Mouse (Mus musculus) limb, embryonic 14.5 days (tissue): ENCODE measurements around the gene Gm19345. TPM values are rescaled to one million over a fixed set of nuclear protein-coding genes. Genes with fewer than 3 reads are reported as not detected.
A peak's percentile ranks its signal among the peaks of the same experiment; 100 is the strongest.

Experiments
- ATAC-seq: fragments of 200-750 bp; cut with Nextera tagmentation; 2 replicates; pipeline ENCODE4 v1.8.0; 2017; ENCODE audit warnings: low read depth, moderate number of reproducible peaks, moderate TSS enrichment; ENCODE audit not compliant: low FRiP score
- DNase-seq: peaks from one replicate; pipeline ENCODE4 v3.0.0-alpha.2; 2015; ENCODE audit warnings: low spot score
- H3K27ac ChIP-seq: fragments of 300-500 bp; sonication (generic); replicated peaks from 2 replicates; pipeline ENCODE4 v1.5.1; 2014; ENCODE audit warnings: low read depth, mild to moderate bottlenecking, low read length, moderate library complexity, mixed read lengths
- H3K27me3 ChIP-seq: fragments of 300-500 bp; sonication (generic); 2 replicates; pipeline ENCODE4 v1.6.1; 2014; ENCODE audit warnings: low read length, mixed read lengths; ENCODE audit not compliant: control insufficient read depth, insufficient read depth
- H3K36me3 ChIP-seq: fragments of 300-500 bp; sonication (generic); 2 replicates; pipeline ENCODE4 v1.6.1; 2014; ENCODE audit warnings: mild to moderate bottlenecking, low read length, moderate library complexity, mixed read lengths; ENCODE audit not compliant: control insufficient read depth, insufficient read depth
- H3K4me1 ChIP-seq: fragments of 300-500 bp; sonication (generic); 2 replicates; pipeline ENCODE4 v1.6.1; 2014; ENCODE audit warnings: antibody characterized with exemption, low read length, mixed read lengths; ENCODE audit not compliant: control insufficient read depth, insufficient read depth
- H3K4me2 ChIP-seq: fragments of 300-500 bp; sonication (generic); replicated peaks from 2 replicates; pipeline ENCODE4 v1.6.1; 2014; ENCODE audit warnings: low read depth, mild to moderate bottlenecking, low read length, moderate library complexity; ENCODE audit not compliant: severe bottlenecking
- H3K4me3 ChIP-seq: fragments of 300-500 bp; sonication (generic); replicated peaks from 2 replicates; pipeline ENCODE4 v1.5.1; 2014; ENCODE audit warnings: low read length
- H3K9ac ChIP-seq: fragments of 300-500 bp; sonication (generic); 2 replicates; pipeline ENCODE4 v1.6.1; 2014; ENCODE audit warnings: mild to moderate bottlenecking, low read depth, low read length, moderate library complexity; ENCODE audit not compliant: severe bottlenecking
- H3K9me3 ChIP-seq: fragments of 300-500 bp; sonication (generic); 2 replicates; pipeline ENCODE4 v1.6.1; 2016; ENCODE audit warnings: low read length; ENCODE audit not compliant: control insufficient read depth
- POLR2A ChIP-seq: fragments of 200-500 bp; IDR thresholded peaks from 2 replicates; pipeline ENCODE4 v1.8.0; 2012; ENCODE audit warnings: inconsistent platforms, mild to moderate bottlenecking, moderate library complexity, borderline replicate concordance; ENCODE audit not compliant: insufficient read depth, insufficient read length; ENCODE audit errors: extremely low read depth
- WGBS: fragments of 180-500 bp; shearing (Covaris S2); extraction: QIAGEN DNeasy Blood & Tissue Kit; methylation state at CpG from one replicate; pipeline ENCODE4 v1.1.7; 2014; 5-methylcytosine and 5-hydroxymethylcytosine counted together
- polyA plus RNA-seq, 2 experiments: library from polyadenylated mRNA; depleted of rRNA in 1 of 2; stranded (reverse) in 1 of 2; unstranded in 1 of 2; fragments of >200 nt; fragmentation: Nextera tagmentation in 1 of 2; extraction: Ambion mirVana in 1 of 2; gene quantifications; 2 replicates each; pipeline versions ENCODE4 v1.2.1 to v1.2.3; 2012 to 2014

Gene Gm19345
- polyA plus RNA-seq, 2 experiments = 0.13 TPM; not detected in 1

DNA sequence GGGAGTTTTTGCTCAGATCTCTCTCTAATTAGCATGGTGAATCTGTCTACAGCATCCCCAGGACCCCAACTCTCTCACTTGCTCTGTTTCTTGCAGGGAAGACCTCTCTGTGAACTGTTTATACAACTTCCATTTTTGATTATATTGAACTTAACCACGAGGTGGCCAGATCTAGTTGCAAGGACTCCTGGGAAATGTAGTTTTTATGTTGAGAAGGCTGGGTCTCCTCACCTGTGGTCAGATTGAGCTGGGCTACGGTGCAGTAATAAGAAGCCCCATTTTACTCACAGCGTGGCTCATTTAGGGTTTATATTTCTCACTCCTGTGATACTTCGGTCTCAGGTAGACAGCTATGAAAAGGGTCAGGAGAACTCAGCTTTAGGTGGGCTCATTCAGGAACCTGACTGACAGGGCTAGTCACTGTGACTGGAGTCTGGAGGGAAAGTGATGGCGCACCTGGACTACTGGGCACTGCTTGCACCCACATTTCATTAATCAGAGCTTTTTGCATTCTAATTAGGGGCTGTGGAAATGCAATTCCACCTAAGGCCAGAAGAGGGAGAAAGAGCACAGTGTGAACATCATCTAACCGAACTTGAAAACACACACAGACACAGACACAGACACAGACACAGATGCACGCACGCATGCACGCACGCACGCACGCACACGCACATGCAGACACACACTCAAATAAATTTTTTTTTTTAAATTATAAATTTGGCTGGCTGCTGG lies 24.3 kb downstream of the Gm19345 start:
- no peaks in the 10 kb centered on the region for H3K27me3 ChIP-seq
- 49% methylated on average over 13 of the region's 13 CpGs for WGBS

DNA sequence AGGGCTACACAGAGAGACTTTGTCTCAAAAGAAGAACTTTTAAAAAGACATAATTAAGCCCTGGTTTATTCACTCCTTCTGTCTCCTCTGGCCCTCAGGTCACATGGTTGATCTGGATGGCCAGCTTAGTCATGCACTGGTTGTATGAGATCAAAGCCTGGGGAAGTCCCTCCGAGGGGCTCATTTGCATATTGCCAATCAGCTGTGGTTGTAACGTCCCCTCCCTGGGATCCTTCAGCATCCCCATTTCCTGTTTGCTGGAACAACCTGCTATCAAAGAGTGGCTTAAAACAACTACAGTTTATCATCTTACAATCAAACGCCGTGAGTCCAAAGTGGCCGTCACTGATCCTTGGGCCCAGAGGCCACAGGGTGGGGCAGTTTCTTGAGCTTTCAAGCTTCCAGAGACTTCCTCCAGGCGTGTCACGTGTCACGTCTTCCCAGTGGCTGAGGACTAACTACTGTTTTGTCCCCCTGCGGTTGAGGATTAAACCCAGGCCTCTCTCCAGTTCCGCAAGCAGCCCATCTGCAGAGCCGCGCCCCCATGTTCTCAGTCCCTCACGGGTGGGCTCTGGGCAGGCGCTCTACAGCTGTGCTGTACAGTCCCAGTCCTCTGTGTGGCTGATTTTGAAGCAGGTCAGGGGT lies 25.1 kb downstream of the Gm19345 start:
- no peaks in the 10 kb centered on the region for H3K9me3 ChIP-seq
- no peak overlapping the region for H3K4me3 ChIP-seq
- no peak for DNase-seq
- no peak overlapping the region for H3K27ac ChIP-seq
- no peak for ATAC-seq
- H3K4me2 ChIP-seq = no peak overlapping the region
- no peaks in the 10 kb centered on the region for H3K36me3 ChIP-seq
- H3K27me3 ChIP-seq = no peaks in the 10 kb centered on the region
- TF ChIP-seq POLR2A = no peak
- WGBS = 45% methylated on average over 14 of the region's 14 CpGs
- no peaks in the 10 kb centered on the region for H3K4me1 ChIP-seq
- H3K9ac ChIP-seq = no peak overlapping the region

More for the DNA sequence above, 24.3 kb downstream of the Gm19345 start:
- Histone ChIP-seq H3K4me1 (no peaks in the 10 kb centered on the region), H3K36me3 (no peaks in the 10 kb centered on the region), H3K27ac (no peak overlapping the region), H3K9ac (no peak overlapping the region), H3K9me3 (no peaks in the 10 kb centered on the region), H3K4me3 (no peak overlapping the region), H3K4me2 (no peak overlapping the region)
- DNase-seq (peak; percentile 28), ATAC-seq (no peak)
- TF ChIP-seq POLR2A = no peak

DNA sequence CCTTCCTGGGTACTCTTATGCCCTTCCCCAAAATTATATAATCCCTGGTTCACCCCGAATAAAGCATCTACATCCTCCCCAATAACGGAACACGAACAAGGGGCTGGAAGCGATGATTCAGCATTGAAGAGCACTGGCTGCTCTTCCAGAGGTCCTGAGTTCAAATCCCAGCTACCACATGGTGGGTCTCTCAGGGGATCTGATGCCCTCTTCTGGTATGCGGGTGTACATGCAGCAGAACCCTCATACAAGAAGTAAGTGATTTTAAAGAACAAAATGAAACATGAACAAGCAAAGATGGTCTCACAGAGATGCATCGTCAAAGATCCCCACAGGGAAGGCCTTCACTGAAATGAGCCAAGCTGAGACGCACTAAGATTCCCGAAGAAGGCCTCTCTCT lies 29.0 kb downstream of the Gm19345 start:
- no peaks in the 10 kb centered on the region for H3K27me3 ChIP-seq

DNA sequence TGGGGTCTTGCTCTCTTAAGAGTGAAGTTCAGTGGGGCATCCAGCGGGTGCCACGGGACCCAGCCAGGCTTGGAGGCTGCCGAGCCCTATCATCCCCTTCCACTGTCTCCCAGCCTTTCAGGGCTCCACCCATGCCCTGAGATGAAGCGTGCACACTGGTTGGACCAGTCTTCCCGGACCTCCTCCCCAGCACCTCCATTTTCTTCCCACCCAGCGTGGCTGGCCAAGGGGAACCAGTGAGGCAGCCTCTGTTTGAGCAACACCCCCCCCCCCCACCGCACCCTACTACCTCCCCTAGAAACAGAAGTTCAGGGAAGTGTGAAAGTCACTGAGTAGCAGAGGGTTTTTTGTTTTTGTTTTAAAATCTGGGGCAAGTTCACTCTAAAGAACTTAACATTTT lies 36.0 kb downstream of the Gm19345 start, which contains the start of gene Ceacam19:
Ceacam19 (minus strand) TSS at position 117 of the 400 bp plus-strand sequence.
- TF ChIP-seq POLR2A = no peak
- no peak within 1 kb of the TSS for H3K27ac ChIP-seq
- no peak for DNase-seq
- H3K36me3 ChIP-seq = no peaks in the 10 kb centered on the region
- no peak within 1 kb of the TSS for H3K4me2 ChIP-seq
- WGBS = 67% methylated on average over 7 of the region's 7 CpGs
- H3K9me3 ChIP-seq = no peaks in the 10 kb centered on the region
- no peak within 1 kb of the TSS for H3K4me3 ChIP-seq
- no peaks in the 10 kb centered on the region for H3K27me3 ChIP-seq
- no peak for ATAC-seq
- H3K9ac ChIP-seq = 0 out of 2 replicates have a peak within 1 kb of the TSS, but pooled peaks have one; percentile 12
- H3K4me1 ChIP-seq = no peaks in the 10 kb centered on the region

More for the DNA sequence above, 29.0 kb downstream of the Gm19345 start:
- H3K36me3 ChIP-seq = no peaks in the 10 kb centered on the region
- H3K4me2 ChIP-seq = no peak overlapping the region
- no peak for TF ChIP-seq POLR2A
- no peak overlapping the region for H3K9ac ChIP-seq
- no peak overlapping the region for H3K27ac ChIP-seq
- DNase-seq = no peak
- H3K9me3 ChIP-seq = no peaks in the 10 kb centered on the region
- ATAC-seq = no peak
- WGBS = 74% methylated on average over 8 of the region's 8 CpGs
- no peaks in the 10 kb centered on the region for H3K4me1 ChIP-seq
- H3K4me3 ChIP-seq = no peak overlapping the region

DNA sequence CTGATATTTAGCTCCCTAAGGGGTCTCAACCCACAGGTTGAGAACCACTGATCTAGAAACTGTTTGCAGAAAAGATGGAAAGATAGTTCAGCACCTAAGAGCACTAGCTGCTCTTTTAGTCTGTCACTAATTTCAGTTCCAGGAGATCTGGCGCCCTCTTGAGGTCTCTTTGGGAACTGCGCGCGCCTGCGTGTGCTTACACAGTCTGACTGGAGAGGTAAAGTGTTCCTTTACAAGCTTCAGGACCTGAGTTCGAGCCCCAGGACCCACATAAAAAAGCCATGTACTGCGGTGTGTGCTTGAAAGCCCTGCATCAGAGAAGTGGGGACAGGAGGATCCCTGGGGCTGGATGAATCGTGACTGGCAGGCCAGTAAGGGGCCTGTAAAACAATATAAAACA lies 38.1 kb downstream of the Gm19345 start:
- WGBS = 49% methylated on average over 8 of the region's 8 CpGs
- H3K9me3 ChIP-seq = no peaks in the 10 kb centered on the region
- ATAC-seq (no peak), DNase-seq (no peak)
- no peak overlapping the region for H3K27ac ChIP-seq
- H3K4me1 ChIP-seq = no peaks in the 10 kb centered on the region
- no peak overlapping the region for H3K4me3 ChIP-seq
- no peak overlapping the region for H3K4me2 ChIP-seq
- no peak for TF ChIP-seq POLR2A
- H3K27me3 ChIP-seq = no peaks in the 10 kb centered on the region
- no peaks in the 10 kb centered on the region for H3K36me3 ChIP-seq
- H3K9ac ChIP-seq = no peak overlapping the region

Other genes starting within 250 kb of the Gm19345 start
- 174 and 235 TPM in 2 replicates for gene Clasrp, start 247.5 kb upstream of the Gm19345 start, polyA plus RNA-seq (2012; rRNA removed)
- gene Clasrp, start 247.5 kb upstream of the Gm19345 start, polyA plus RNA-seq (2014; fragmentation: Nextera tagmentation; extraction: Ambion mirVana) = 46.5 and 57.5 TPM in 2 replicates
- 13.4 and 15.7 TPM in 2 replicates for gene Relb, start 222.6 kb upstream of the Gm19345 start, polyA plus RNA-seq (2012; rRNA removed)
- 9.8 and 10.5 TPM in 2 replicates for gene Relb, start 222.6 kb upstream of the Gm19345 start, polyA plus RNA-seq (2014; fragmentation: Nextera tagmentation; extraction: Ambion mirVana)
- gene Clptm1, start 187.0 kb upstream of the Gm19345 start, polyA plus RNA-seq (2012; rRNA removed) = 68.8 and 85.9 TPM in 2 replicates
- 90.2 and 95.4 TPM in 2 replicates for gene Clptm1, start 187.0 kb upstream of the Gm19345 start, polyA plus RNA-seq (2014; fragmentation: Nextera tagmentation; extraction: Ambion mirVana)
- gene Apoc2, start 174.1 kb upstream of the Gm19345 start, polyA plus RNA-seq (2012; rRNA removed) = 1.2 and 1.4 TPM in 2 replicates
- 1.5 TPM in 1 of 2 replicates, not detected in the other for gene Apoc2, start 174.1 kb upstream of the Gm19345 start, polyA plus RNA-seq (2014; fragmentation: Nextera tagmentation; extraction: Ambion mirVana)
- not detected in 2 replicates for gene Gm44805, start 170.6 kb upstream of the Gm19345 start, polyA plus RNA-seq (2012; rRNA removed)
- gene Gm44805, start 170.6 kb upstream of the Gm19345 start, polyA plus RNA-seq (2014; fragmentation: Nextera tagmentation; extraction: Ambion mirVana) = not detected in 2 replicates
- gene Apoc4, start 170.5 kb upstream of the Gm19345 start, polyA plus RNA-seq (2012; rRNA removed) = 0.14 TPM in 1 of 2 replicates, not detected in the other
- gene Apoc4, start 170.5 kb upstream of the Gm19345 start, polyA plus RNA-seq (2014; fragmentation: Nextera tagmentation; extraction: Ambion mirVana) = not detected in 2 replicates
- gene Apoc1, start 159.3 kb upstream of the Gm19345 start, polyA plus RNA-seq (2012; rRNA removed) = 9.1 and 16.4 TPM in 2 replicates
- gene Apoc1, start 159.3 kb upstream of the Gm19345 start, polyA plus RNA-seq (2014; fragmentation: Nextera tagmentation; extraction: Ambion mirVana) = 30.7 and 36.5 TPM in 2 replicates
- gene Apoe, start 152.8 kb upstream of the Gm19345 start, polyA plus RNA-seq (2012; rRNA removed) = 365 and 376 TPM in 2 replicates
- gene Apoe, start 152.8 kb upstream of the Gm19345 start, polyA plus RNA-seq (2014; fragmentation: Nextera tagmentation; extraction: Ambion mirVana) = 413 and 469 TPM in 2 replicates
- gene Tomm40, start 136.6 kb upstream of the Gm19345 start, polyA plus RNA-seq (2012; rRNA removed) = 101 and 123 TPM in 2 replicates
- 124 and 129 TPM in 2 replicates for gene Tomm40, start 136.6 kb upstream of the Gm19345 start, polyA plus RNA-seq (2014; fragmentation: Nextera tagmentation; extraction: Ambion mirVana)
- gene Nectin2, start 101.5 kb upstream of the Gm19345 start, polyA plus RNA-seq (2012; rRNA removed) = 58.9 and 72.1 TPM in 2 replicates
- 71.3 and 80.8 TPM in 2 replicates for gene Nectin2, start 101.5 kb upstream of the Gm19345 start, polyA plus RNA-seq (2014; fragmentation: Nextera tagmentation; extraction: Ambion mirVana)
- gene Bcam, start 81.0 kb upstream of the Gm19345 start, polyA plus RNA-seq (2012; rRNA removed) = 94.3 and 108 TPM in 2 replicates
- gene Bcam, start 81.0 kb upstream of the Gm19345 start, polyA plus RNA-seq (2014; fragmentation: Nextera tagmentation; extraction: Ambion mirVana) = 114 and 116 TPM in 2 replicates
- 5.2 and 5.9 TPM in 2 replicates for gene Cblc, start 55.2 kb upstream of the Gm19345 start, polyA plus RNA-seq (2012; rRNA removed)
- gene Cblc, start 55.2 kb upstream of the Gm19345 start, polyA plus RNA-seq (2014; fragmentation: Nextera tagmentation; extraction: Ambion mirVana) = 7.5 and 8.6 TPM in 2 replicates
- 5.5 and 7.6 TPM in 2 replicates for gene Bcl3, start 29.2 kb upstream of the Gm19345 start, polyA plus RNA-seq (2012; rRNA removed)
- 3.1 and 4.7 TPM in 2 replicates for gene Bcl3, start 29.2 kb upstream of the Gm19345 start, polyA plus RNA-seq (2014; fragmentation: Nextera tagmentation; extraction: Ambion mirVana)
- gene Ceacam16, start 9.3 kb downstream of the Gm19345 start, polyA plus RNA-seq (2012; rRNA removed) = 0.11 and 0.18 TPM in 2 replicates
- not detected in 2 replicates for gene Ceacam16, start 9.3 kb downstream of the Gm19345 start, polyA plus RNA-seq (2014; fragmentation: Nextera tagmentation; extraction: Ambion mirVana)
- gene Ceacam19, start 36.0 kb downstream of the Gm19345 start, polyA plus RNA-seq (2012; rRNA removed) = 2.1 and 2.2 TPM in 2 replicates
- gene Ceacam19, start 36.0 kb downstream of the Gm19345 start, polyA plus RNA-seq (2014; fragmentation: Nextera tagmentation; extraction: Ambion mirVana) = 3.4 and 4.9 TPM in 2 replicates
- 17.2 and 18.2 TPM in 2 replicates for gene Pvr, start 69.2 kb downstream of the Gm19345 start, polyA plus RNA-seq (2012; rRNA removed)
- 7.7 and 9.4 TPM in 2 replicates for gene Pvr, start 69.2 kb downstream of the Gm19345 start, polyA plus RNA-seq (2014; fragmentation: Nextera tagmentation; extraction: Ambion mirVana)
- gene Igsf23, start 98.8 kb downstream of the Gm19345 start, polyA plus RNA-seq (2012; rRNA removed) = 0.09 and 0.17 TPM in 2 replicates
- 0.23 and 0.30 TPM in 2 replicates for gene Igsf23, start 98.8 kb downstream of the Gm19345 start, polyA plus RNA-seq (2014; fragmentation: Nextera tagmentation; extraction: Ambion mirVana)
- gene Ceacam20, start 113.4 kb downstream of the Gm19345 start, polyA plus RNA-seq (2012; rRNA removed) = 0.04 TPM in 1 of 2 replicates, not detected in the other
- gene Ceacam20, start 113.4 kb downstream of the Gm19345 start, polyA plus RNA-seq (2014; fragmentation: Nextera tagmentation; extraction: Ambion mirVana) = not detected in 2 replicates
- not detected in 2 replicates for gene Nlrp9b, start 139.5 kb downstream of the Gm19345 start, polyA plus RNA-seq (2012; rRNA removed)
- not detected in 2 replicates for gene Nlrp9b, start 139.5 kb downstream of the Gm19345 start, polyA plus RNA-seq (2014; fragmentation: Nextera tagmentation; extraction: Ambion mirVana)
- gene Vmn1r91, start 247.7 kb downstream of the Gm19345 start, polyA plus RNA-seq (2012; rRNA removed) = not detected in 2 replicates
- gene Vmn1r91, start 247.7 kb downstream of the Gm19345 start, polyA plus RNA-seq (2014; fragmentation: Nextera tagmentation; extraction: Ambion mirVana) = not detected in 2 replicates